Mouse (Mus musculus): Measurements from ENCODE around the gene Usp35.

The Usp35 gene

DNA sequence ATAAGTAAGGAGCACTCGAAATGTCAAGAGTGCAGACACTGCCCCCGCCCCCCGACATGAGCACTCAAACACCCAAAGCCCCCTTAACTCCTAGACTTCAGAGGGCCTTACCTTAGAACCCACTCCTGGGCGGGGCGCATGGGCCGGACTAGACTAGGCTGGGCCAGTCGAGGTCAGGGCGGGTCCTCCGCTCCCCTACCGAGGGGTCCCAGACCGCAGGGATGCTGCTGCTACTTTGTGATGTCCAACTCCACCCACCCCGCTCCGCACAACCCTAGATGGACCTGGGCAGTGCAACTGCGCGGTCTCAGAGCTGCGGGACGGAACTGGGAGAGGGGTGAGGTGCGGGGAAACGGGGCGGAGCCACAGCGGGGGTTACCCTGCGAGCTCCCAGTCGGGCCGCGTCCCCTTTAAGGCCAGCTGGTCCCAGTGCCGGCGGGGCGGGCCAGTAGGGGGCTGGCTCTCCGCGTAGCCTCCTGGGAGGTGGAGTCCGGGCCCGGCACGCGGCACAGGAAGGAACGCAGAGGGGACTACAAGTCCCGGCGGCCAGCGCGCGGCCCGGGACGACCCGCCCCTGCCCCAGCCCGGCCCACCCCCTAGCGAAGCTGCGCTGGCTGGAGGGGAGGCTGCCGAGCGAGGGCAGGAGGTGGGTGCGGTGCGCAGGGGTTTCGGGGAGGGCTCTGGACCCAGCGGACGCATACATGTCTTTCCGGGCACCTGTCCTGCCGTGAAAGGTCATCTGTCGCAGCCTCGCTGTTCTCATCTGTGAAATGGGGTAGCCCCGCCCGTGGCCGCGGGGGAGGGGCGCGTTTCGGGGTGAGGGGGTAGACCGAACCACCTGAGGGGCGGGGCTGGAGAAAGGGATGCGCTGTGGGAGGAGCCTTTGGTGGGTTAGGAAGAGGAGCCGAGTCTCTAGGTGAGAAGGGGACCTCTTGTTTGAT is at the start of gene Usp35, which contains the start of gene Kctd21:
TSS of gene Usp35 (minus strand) at position 295 of the 941 bp plus-strand sequence.
TSS of gene Kctd21 (plus strand) at position 602 of the 941 bp plus-strand sequence.
- DNase-seq (ENCODE audit: low read depth, low spot score) = peak; percentile 97

DNA sequence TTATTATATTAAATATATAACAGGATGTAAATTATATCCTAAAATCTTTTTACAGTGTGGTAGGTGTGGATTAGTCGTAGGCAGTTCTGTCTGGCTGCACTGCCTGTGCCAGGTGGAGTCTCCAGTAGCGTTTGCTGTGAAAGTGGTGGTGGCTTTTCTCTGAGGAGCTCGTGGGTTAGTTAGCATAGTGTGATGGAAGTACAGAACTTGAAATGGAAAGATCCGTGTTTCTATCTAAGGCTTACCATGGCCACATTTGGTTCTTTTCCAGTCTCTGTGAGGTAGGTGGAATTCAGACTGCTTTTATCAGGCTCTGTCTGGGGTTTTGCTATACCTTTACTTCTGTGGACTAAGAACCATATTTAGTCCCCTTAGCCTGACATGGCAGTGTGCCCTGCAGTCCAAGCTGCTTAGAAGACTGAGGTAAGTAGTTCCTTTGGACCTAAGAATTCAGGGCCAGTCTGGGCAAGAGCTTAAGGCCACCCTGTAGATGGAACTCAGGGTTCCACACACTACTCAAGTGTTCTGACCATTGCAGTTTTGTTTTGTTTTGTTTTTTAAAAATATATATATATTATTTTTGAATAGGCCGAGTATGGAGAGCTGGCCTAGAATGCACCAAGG is 48.8 kb upstream of the Usp35 start:
- no peak for DNase-seq (ENCODE audit: low read depth, low spot score)

DNA sequence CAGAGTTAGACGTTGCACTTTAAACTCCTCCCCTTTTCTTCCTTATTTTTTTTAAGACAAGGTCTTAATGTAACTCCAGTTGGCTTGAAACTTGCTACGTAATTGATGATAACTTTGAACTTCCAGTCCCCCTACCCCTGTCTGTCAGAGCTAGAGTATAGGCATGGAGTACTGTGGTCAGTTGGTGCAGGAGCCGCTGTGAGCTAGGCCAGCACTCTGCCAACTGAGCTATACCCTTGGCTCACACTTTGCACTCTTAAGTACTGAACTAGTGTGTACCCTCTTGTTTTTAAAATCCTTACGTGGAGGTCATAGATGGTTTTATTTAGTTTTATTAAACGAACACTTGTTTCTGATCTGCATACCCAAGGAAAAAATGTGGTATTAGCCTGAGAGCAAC is 47.5 kb upstream of the Usp35 start:
- no peak for DNase-seq (ENCODE audit: low read depth, low spot score)

- DNase-seq (ENCODE audit: low read depth, low spot score) = no peak
Observed at GRCm38 (mm10) chr7:97375906-97376305, 44.1 kb upstream of the Usp35 start.

DNA sequence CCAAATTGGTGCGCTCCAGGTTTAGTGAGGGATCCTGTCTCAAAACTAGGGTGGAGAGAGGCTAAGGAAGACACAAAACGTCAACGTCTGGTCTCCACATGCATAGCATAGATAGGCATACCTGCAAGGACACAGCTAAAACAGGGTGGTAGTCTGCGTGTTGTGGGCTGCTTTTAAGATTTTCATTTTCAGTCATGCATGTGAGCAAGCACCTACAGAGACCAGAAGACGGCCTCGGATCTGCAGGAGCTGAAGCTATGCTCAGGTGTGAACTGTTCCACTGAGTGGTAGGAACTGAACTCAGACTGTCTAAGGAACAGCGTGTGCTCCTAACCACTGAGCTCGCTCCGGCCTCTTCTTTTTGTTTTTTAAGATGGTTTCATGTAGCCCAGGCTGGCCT is 43.3 kb upstream of the Usp35 start:
- DNase-seq (ENCODE audit: low read depth, low spot score) = no peak

DNA sequence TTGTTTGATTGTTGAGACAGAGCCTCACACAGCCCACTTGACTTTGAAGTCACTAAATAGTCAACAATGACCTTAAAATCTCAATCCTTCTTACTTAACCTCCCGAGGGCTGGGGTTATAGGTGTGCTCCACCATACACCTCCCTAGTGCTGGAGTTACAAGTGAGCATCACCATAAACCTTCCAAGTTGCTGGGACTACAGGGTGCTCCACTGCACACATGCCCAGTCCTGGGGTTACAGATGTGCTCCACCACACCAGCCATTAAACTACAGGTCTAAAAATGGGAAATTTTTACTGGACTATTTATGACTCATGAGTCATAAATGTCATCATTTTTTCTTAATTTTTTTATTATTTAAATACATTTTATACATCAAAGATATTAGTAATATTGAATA is 34.1 kb upstream of the Usp35 start:
- DNase-seq (ENCODE audit: low read depth, low spot score) = no peak

GRCm38 (mm10) chr7:97361467-97361866 is 29.6 kb upstream of the Usp35 start:
- DNase-seq (ENCODE audit: low read depth, low spot score) = peak; percentile 86

- DNase-seq (ENCODE audit: low read depth, low spot score) = no peak
Observed at GRCm38 (mm10) chr7:97360955-97361354, 29.1 kb upstream of the Usp35 start.

- peak; percentile 49 for DNase-seq (ENCODE audit: low read depth, low spot score)
Observed at GRCm38 (mm10) chr7:97360166-97360565, 28.3 kb upstream of the Usp35 start.

- DNase-seq (ENCODE audit: low read depth, low spot score) = no peak
Observed at GRCm38 (mm10) chr7:97358347-97358746, 26.5 kb upstream of the Usp35 start.

DNA sequence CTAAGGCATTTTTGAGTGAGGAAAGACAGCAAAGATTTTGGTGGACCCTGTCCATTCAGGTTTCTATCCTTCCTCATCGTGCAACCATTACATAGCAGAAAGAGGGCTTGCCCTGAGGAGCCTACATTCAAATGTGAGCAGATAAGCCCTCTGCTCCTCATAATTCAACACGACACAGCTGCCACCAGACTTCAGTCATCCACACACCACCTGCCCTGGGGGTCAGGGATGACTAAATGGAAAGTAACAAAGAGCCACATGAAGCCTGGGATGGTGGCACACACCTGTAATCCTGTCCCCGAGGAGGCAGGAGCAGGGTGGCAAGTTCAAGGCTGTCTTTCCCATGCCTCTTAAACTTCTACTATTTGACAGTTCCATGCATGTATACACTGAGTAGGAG is 26.0 kb upstream of the Usp35 start:
- no peak for DNase-seq (ENCODE audit: low read depth, low spot score)

DNA sequence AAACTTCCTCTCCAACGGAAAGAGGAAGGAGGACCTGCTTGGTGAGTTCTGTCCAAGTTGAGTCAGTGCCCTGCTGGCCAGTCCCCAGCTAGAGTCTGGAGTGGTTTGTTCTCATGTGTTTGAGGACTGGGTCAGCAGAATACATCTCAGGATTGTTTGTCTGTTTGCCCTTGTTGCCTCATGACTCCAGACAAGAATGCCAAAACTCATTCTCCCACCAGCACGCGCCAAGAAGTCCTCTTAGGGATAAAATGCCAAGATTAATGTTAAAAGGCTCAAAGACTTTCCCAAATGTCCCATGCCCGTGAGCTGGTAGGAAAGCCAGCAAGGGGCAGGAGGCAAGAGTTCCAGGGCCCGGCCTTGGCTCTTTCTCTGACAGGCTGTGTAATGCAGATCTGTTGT is 25.1 kb upstream of the Usp35 start:
- DNase-seq (ENCODE audit: low read depth, low spot score) = no peak

DNA sequence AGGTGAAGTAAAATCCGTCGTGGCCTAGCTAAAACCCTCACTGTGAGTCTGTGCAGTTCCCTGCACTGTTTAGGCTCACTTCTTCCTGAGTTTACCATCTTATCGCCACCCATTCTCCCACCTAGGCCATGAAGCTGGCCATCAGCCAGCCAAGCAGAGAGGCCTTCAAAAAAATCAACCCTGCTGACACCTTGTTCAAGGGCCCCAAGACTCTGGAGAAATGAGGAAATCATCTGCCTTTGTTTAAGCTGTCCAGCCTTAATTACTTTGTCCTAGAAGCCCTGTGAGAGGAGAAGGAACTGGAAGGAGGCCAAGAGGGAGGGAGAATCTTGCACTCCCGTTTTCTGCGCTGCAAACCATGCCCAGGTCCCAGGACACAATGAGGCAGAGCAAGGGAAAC is 24.4 kb upstream of the Usp35 start:
- DNase-seq (ENCODE audit: low read depth, low spot score) = no peak

DNA sequence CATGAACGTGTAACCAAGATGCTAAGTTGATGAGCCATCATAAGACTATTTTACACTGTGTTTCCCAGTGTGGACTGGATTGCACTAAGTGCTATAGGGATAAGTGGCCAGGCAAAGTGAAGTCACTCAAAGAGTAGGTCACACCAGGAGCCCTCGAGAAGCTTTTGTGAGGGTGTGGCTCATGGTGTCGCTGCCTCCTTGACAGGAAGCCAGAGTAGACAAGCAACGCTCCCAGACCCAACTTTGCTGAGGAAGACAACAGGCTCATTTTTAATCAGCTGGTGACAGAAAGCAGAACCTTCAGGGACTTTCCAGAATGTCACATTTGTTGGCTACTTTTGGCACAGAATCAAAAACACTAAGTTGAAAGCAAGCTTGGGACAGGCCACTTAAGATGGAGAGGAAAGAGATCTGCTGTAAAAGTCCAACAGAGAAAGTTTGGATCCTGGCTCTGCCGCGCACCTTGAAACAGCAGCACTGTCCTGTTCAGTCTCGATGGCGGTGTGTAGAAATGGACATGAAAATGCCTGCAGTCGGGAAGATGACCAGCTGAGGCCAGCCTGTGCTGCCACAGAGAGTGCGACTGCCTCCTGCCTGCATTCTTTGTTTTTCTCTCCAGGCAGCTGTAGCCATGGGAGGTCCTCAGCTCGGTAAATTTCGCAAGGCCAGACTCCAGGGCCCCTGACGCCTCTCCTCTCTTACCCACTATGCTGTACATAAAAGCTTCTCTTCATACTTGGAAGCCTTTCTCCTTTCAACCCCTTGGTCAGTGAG is 23.4 kb upstream of the Usp35 start:
- no peak for DNase-seq (ENCODE audit: low read depth, low spot score)

DNA sequence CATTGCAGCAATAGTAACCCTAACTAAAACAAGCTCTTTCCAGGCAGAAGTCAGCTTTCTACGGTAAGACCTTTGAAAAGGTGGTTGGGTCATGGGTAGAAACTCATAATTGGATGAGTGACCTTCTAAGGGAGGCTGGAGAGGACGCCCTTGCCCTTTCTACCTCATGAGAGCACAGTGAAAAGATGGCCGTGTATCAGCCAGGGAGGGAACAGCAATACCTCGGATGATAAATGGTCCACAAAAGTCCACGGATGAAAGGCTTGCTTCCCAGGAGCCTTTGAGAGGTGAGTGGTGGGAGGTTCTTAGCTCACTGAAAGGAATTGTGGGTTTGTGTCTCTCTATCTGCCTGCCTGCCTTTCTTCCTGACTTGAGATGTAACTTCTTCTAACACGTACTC is 21.5 kb upstream of the Usp35 start:
- DNase-seq (ENCODE audit: low read depth, low spot score) = no peak

DNA sequence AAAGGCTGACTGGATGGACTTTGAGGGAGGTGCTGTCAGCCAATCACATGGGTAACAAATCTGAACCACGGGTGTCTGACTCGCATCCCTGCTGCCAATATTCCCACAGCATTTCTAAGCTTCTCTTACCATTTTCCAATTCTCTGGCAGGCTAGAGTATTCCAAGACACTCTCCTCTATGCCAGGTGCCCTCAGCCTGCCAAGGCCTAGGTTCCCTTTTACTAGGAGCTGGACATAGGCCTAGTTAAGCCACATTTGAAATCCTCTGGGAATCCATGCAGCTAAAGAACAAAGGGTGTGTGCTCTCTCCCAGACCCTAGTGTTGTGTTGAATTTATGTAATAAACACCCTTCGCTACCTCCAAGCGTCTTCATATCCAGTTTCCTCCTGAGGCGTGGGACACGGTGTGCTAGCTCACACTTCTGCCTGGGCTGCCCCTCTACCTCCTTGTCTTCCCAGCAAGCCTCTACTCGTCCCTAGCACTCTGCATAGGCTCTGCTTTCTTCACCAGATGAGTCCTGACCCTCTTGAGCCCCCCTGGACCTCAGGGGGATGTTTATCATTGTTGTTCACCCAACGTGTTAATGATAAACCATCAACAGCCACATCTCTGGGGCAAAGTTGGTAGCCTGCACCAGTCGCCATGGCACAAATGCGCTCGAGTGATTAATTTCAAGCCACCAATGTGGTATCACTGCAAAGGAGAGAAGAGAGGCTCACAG is 20.1 kb upstream of the Usp35 start:
- no peak for DNase-seq (ENCODE audit: low read depth, low spot score)

- DNase-seq (ENCODE audit: low read depth, low spot score) = no peak
Observed at GRCm38 (mm10) chr7:97350891-97351290, 19.1 kb upstream of the Usp35 start.

GRCm38 (mm10) chr7:97349438-97349837 is 17.6 kb upstream of the Usp35 start:
- DNase-seq (ENCODE audit: low read depth, low spot score) = no peak

GRCm38 (mm10) chr7:97348836-97349235 is 17.0 kb upstream of the Usp35 start:
- no peak for DNase-seq (ENCODE audit: low read depth, low spot score)

DNA sequence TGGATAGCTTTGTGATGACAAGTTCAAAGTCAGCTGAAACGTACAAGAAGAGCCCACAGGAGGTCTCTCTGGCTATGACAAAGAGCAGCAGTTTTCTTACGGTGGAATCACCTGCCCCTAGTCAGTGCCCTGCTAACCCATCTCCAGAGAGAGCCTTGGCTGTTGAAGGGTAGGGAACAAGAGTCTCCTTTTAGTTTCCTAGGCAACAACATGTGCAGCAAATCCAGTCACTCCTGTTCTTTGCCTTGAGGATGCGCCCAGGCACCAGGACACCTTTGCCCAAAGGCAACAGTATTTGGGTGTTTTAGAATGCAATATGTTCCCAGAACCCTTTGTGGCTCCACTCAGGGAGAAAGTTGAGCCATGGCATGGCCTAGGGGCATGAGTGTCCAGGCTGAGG is 16.5 kb upstream of the Usp35 start:
- DNase-seq (ENCODE audit: low read depth, low spot score) = peak; percentile 55

DNA sequence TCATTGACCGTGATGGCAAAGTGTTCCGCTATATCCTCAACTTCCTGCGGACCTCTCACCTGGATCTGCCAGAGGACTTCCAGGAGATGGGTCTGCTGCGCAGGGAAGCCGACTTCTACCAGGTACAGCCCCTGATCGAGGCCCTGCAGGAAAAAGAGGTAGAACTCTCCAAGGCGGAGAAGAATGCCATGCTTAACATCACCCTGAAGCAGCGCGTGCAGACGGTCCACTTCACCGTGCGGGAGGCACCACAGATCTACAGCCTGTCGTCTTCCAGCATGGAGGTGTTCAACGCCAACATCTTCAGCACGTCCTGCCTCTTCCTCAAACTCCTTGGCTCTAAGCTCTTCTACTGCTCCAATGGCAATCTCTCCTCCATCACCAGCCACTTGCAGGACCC is 15.6 kb upstream of the Usp35 start:
- DNase-seq (ENCODE audit: low read depth, low spot score) = no peak

DNA sequence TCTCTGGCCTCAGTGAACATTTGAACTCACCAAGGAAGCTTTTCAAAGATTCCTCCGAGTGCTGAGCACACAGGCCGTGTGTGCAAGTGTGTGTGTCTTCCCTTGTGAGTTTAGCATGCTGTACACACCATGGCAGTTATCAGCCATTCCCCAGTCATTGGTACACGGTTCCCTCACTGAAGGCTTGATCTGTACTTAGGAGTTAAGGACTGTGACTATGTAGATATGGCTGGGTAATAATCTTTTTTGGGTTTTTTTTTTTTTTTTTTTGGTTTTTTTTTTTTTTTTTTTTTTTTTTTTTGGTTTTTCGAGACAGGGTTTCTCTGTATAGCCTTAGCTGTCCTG is 15.0 kb upstream of the Usp35 start:
- DNase-seq (ENCODE audit: low read depth, low spot score) = no peak
